Mouse (Mus musculus) forebrain, embryonic 12.5 days (tissue): ENCODE measurements around the gene Tmem266. TPM values are rescaled to one million over a fixed set of nuclear protein-coding genes. Genes with fewer than 3 reads are reported as not detected.

ENCODE experiments used
- ATAC-seq: fragments of 200-750 bp; cut with Nextera tagmentation; 2 replicates; pipeline ENCODE4 v1.8.0; 2017; ENCODE audit warnings: moderate TSS enrichment; ENCODE audit not compliant: low FRiP score
- H3K27ac ChIP-seq: fragments of 300-500 bp; sonication (generic); 2 replicates; pipeline ENCODE4 v1.5.1; 2016; ENCODE audit warnings: mild to moderate bottlenecking
- H3K27me3 ChIP-seq: fragments of 300-500 bp; sonication (generic); 2 replicates; pipeline ENCODE4 v1.6.1; 2016; ENCODE audit warnings: mild to moderate bottlenecking
- H3K36me3 ChIP-seq: fragments of 300-500 bp; sonication (generic); replicated peaks from 2 replicates; pipeline ENCODE4 v1.6.1; 2016; ENCODE audit warnings: mild to moderate bottlenecking
- H3K4me1 ChIP-seq: fragments of 300-500 bp; sonication (generic); 2 replicates; pipeline ENCODE4 v1.6.1; 2016
- H3K4me2 ChIP-seq: fragments of 300-500 bp; sonication (generic); 2 replicates; pipeline ENCODE4 v1.6.1; 2016; ENCODE audit warnings: mild to moderate bottlenecking, moderate library complexity
- H3K4me3 ChIP-seq: fragments of 300-500 bp; sonication (generic); replicated peaks from 2 replicates; pipeline ENCODE4 v1.5.1; 2016; ENCODE audit warnings: mild to moderate bottlenecking
- H3K9ac ChIP-seq: fragments of 300-500 bp; sonication (generic); 2 replicates; pipeline ENCODE4 v1.6.1; 2016; ENCODE audit warnings: mild to moderate bottlenecking
- H3K9me3 ChIP-seq: fragments of 300-500 bp; sonication (generic); 2 replicates; pipeline ENCODE4 v1.6.1; 2016
- WGBS: fragments of 180-500 bp; shearing (Covaris S2); methylation state at CpG from one replicate; pipeline ENCODE4 v1.1.7; 2016; 5-methylcytosine and 5-hydroxymethylcytosine counted together
- polyA plus RNA-seq: library from polyadenylated mRNA; unstranded; fragments of >200 nt; fragmentation: Nextera tagmentation; extraction: Ambion mirVana; gene quantifications from 2 replicates; pipeline ENCODE4 v1.2.1, GENCODE M21; 2016

Gene Tmem266
- polyA plus RNA-seq, 1 experiment from 2014 or later: 0.74 TPM

- no peaks in the 10 kb centered on the region for H3K36me3 ChIP-seq
- no peaks in the 10 kb centered on the region for H3K4me1 ChIP-seq
- no peak for ATAC-seq
- WGBS: 73% methylated on average over 12 of the region's 12 CpGs
- H3K4me3 ChIP-seq: no peak overlapping the region
- H3K9me3 ChIP-seq: no peaks in the 10 kb centered on the region
- no peak overlapping the region for H3K4me2 ChIP-seq
- no peak overlapping the region for H3K27ac ChIP-seq
- H3K27me3 ChIP-seq: no peaks in the 10 kb centered on the region
- no peak overlapping the region for H3K9ac ChIP-seq
Measured at GRCm38 (mm10) chr9:55313619-55314261, 13.0 kb upstream of the Tmem266 start.

GRCm38 (mm10) chr9:55322641-55323040, 4.1 kb upstream of the Tmem266 start:
- WGBS: 77% methylated on average over 1 of the region's 1 CpGs
- no peak for ATAC-seq

GRCm38 (mm10) chr9:55324085-55324484, 2.6 kb upstream of the Tmem266 start:
- H3K36me3 ChIP-seq: no peaks in the 10 kb centered on the region
- peaks cover 10% of the 10 kb centered on the region for H3K4me1 ChIP-seq
- no peaks in the 10 kb centered on the region for H3K9me3 ChIP-seq
- H3K27me3 ChIP-seq: peaks cover 42% of the 10 kb centered on the region
- 52% methylated on average over 8 of the region's 8 CpGs for WGBS
- no peak for ATAC-seq
- no peak overlapping the region for H3K4me3 ChIP-seq
- no peak overlapping the region for H3K9ac ChIP-seq
- no peak overlapping the region for H3K27ac ChIP-seq
- H3K4me2 ChIP-seq: no peak overlapping the region

More at GRCm38 (mm10) chr9:55322641-55323040, 4.1 kb upstream of the Tmem266 start:
- Histone ChIP-seq H3K27me3 (peaks cover 31% of the 10 kb centered on the region; the same call in 1 of the 2 replicates), H3K9me3 (no peaks in the 10 kb centered on the region), H3K4me1 (peaks cover 6% of the 10 kb centered on the region), H3K4me2 (no peak overlapping the region), H3K27ac (no peak overlapping the region), H3K4me3 (no peak overlapping the region), H3K36me3 (no peaks in the 10 kb centered on the region), H3K9ac (no peak overlapping the region)

- Histone ChIP-seq H3K9ac (no peak overlapping the region), H3K27me3 (peaks cover 42% of the 10 kb centered on the region), H3K4me1 (peaks cover 10% of the 10 kb centered on the region), H3K36me3 (no peaks in the 10 kb centered on the region), H3K9me3 (no peaks in the 10 kb centered on the region), H3K27ac (no peak overlapping the region), H3K4me3 (no peak overlapping the region), H3K4me2 (no peak overlapping the region)
- ATAC-seq: no peak
- WGBS: 53% methylated on average over 10 of the region's 10 CpGs
Measured at GRCm38 (mm10) chr9:55324516-55324915, 2.2 kb upstream of the Tmem266 start.

GRCm38 (mm10) chr9:55325061-55325460, 1.7 kb upstream of the Tmem266 start:
- no peak for ATAC-seq
- H3K9ac ChIP-seq: no peak overlapping the region

GRCm38 (mm10) chr9:55325564-55326514, 874 bp upstream of the Tmem266 start:
- WGBS: 17% methylated on average over 18 of the region's 18 CpGs
- Histone ChIP-seq H3K9ac (peak overlapping the region; percentile 81), H3K27me3 (peaks cover 45% of the 10 kb centered on the region), H3K4me3 (peak overlapping the region; percentile 71), H3K9me3 (no peaks in the 10 kb centered on the region), H3K27ac (no peak overlapping the region), H3K4me2 (peak overlapping the region; percentile 84), H3K36me3 (no peaks in the 10 kb centered on the region), H3K4me1 (peaks cover 10% of the 10 kb centered on the region)
- ATAC-seq: no peak

More at GRCm38 (mm10) chr9:55325061-55325460, 1.7 kb upstream of the Tmem266 start:
- Histone ChIP-seq H3K4me1 (peaks cover 10% of the 10 kb centered on the region), H3K9me3 (no peaks in the 10 kb centered on the region), H3K27ac (no peak overlapping the region), H3K27me3 (peaks cover 42% of the 10 kb centered on the region), H3K4me2 (no peak overlapping the region), H3K36me3 (no peaks in the 10 kb centered on the region), H3K4me3 (no peak overlapping the region)
- 10% methylated on average over 1 of the region's 1 CpGs for WGBS

GRCm38 (mm10) chr9:55327234-55327615, 512 bp downstream of the Tmem266 start:
- Histone ChIP-seq H3K4me2 (peak overlapping the region; percentile 84), H3K27ac (no peak overlapping the region), H3K4me3 (peak overlapping the region; percentile 71), H3K27me3 (peaks cover 45% of the 10 kb centered on the region), H3K9ac (peak overlapping the region; percentile 81; the same call in 1 of the 2 replicates), H3K36me3 (no peaks in the 10 kb centered on the region), H3K9me3 (no peaks in the 10 kb centered on the region), H3K4me1 (peaks cover 10% of the 10 kb centered on the region)
- WGBS: under 1% methylated on average over 13 of the region's 13 CpGs
- peak; percentile 45 for ATAC-seq

GRCm38 (mm10) chr9:55328151-55328918, 1.6 kb downstream of the Tmem266 start:
- no peak for ATAC-seq
- Histone ChIP-seq H3K36me3 (no peaks in the 10 kb centered on the region), H3K4me3 (no peak overlapping the region), H3K4me1 (peaks cover 16% of the 10 kb centered on the region), H3K9me3 (no peaks in the 10 kb centered on the region), H3K9ac (no peak overlapping the region; the same call in 1 of the 2 replicates), H3K27ac (no peak overlapping the region), H3K27me3 (peaks cover 45% of the 10 kb centered on the region), H3K4me2 (no peak overlapping the region)
- 23% methylated on average over 14 of the region's 14 CpGs for WGBS

- Histone ChIP-seq H3K27me3 (peaks cover 38% of the 10 kb centered on the region), H3K4me1 (peaks cover 16% of the 10 kb centered on the region), H3K4me2 (no peak overlapping the region), H3K9ac (no peak overlapping the region), H3K4me3 (no peak overlapping the region), H3K9me3 (no peaks in the 10 kb centered on the region), H3K27ac (no peak overlapping the region), H3K36me3 (no peaks in the 10 kb centered on the region)
- 81% methylated on average over 6 of the region's 6 CpGs for WGBS
- ATAC-seq: no peak
Measured at GRCm38 (mm10) chr9:55329401-55329800, 2.7 kb downstream of the Tmem266 start.

- no peak overlapping the region for H3K4me3 ChIP-seq
- no peak for ATAC-seq
- no peaks in the 10 kb centered on the region for H3K36me3 ChIP-seq
- H3K4me2 ChIP-seq: no peak overlapping the region
- no peak overlapping the region for H3K27ac ChIP-seq
- peaks cover 19% of the 10 kb centered on the region for H3K27me3 ChIP-seq
- H3K9me3 ChIP-seq: no peaks in the 10 kb centered on the region
- H3K9ac ChIP-seq: no peak overlapping the region
- 52% methylated on average over 5 of the region's 5 CpGs for WGBS
- peaks cover 11% of the 10 kb centered on the region for H3K4me1 ChIP-seq
Measured at GRCm38 (mm10) chr9:55332476-55332875, 5.8 kb downstream of the Tmem266 start.

GRCm38 (mm10) chr9:55332949-55333348, 6.2 kb downstream of the Tmem266 start:
- no peak for ATAC-seq
- 38% methylated on average over 7 of the region's 7 CpGs for WGBS
- no peaks in the 10 kb centered on the region for H3K36me3 ChIP-seq
- H3K27ac ChIP-seq: no peak overlapping the region
- H3K4me3 ChIP-seq: no peak overlapping the region
- peaks cover 9% of the 10 kb centered on the region; the same call in 1 of the 2 replicates for H3K4me1 ChIP-seq
- H3K27me3 ChIP-seq: peaks cover 15% of the 10 kb centered on the region
- no peak overlapping the region; the same call in 1 of the 2 replicates for H3K4me2 ChIP-seq
- no peaks in the 10 kb centered on the region for H3K9me3 ChIP-seq
- H3K9ac ChIP-seq: no peak overlapping the region

GRCm38 (mm10) chr9:55344165-55344564, 17.5 kb downstream of the Tmem266 start:
- Histone ChIP-seq H3K4me1 (no peaks in the 10 kb centered on the region), H3K27me3 (no peaks in the 10 kb centered on the region), H3K27ac (no peak overlapping the region), H3K9me3 (no peaks in the 10 kb centered on the region), H3K4me3 (no peak overlapping the region), H3K9ac (no peak overlapping the region), H3K36me3 (no peaks in the 10 kb centered on the region), H3K4me2 (no peak overlapping the region)
- WGBS: 87% methylated on average over 7 of the region's 7 CpGs
- no peak for ATAC-seq
